Mouse (Mus musculus): ENCODE results near the gene Cracr2b. TPM values are rescaled to one million over a fixed set of nuclear protein-coding genes. Genes with fewer than 3 reads are reported as not detected.

Cracr2b gene
- polyA plus RNA-seq, 1 experiment from 2014 or later, result 5.4 TPM

- 94% methylated on average over 5 of the region's 5 CpGs for WGBS
- no peak for ATAC-seq (ENCODE audit: low FRiP score, low read depth)
- no peak overlapping the region for H3K4me2 ChIP-seq (replicated peaks)
- H3K27me3 ChIP-seq, result no peaks in the 10 kb centered on the region
- no peaks in the 10 kb centered on the region for H3K4me1 ChIP-seq
- H3K4me3 ChIP-seq, result no peak overlapping the region
- no peak overlapping the region for H3K27ac ChIP-seq (replicated peaks)
- H3K9ac ChIP-seq (replicated peaks), result no peak overlapping the region
- peaks cover 36% of the 10 kb centered on the region for H3K36me3 ChIP-seq
- H3K9me3 ChIP-seq, result no peaks in the 10 kb centered on the region
These were observed 49.3 kb downstream of the Cracr2b start for GRCm38 (mm10) chr7:141510196-141510595.

GRCm38 (mm10) chr7:141510681-141511191 is 49.8 kb downstream of the Cracr2b start:
- Histone ChIP-seq H3K36me3 (peaks cover 41% of the 10 kb centered on the region), H3K27me3 (no peaks in the 10 kb centered on the region), H3K4me3 (no peak overlapping the region), H3K4me1 (no peaks in the 10 kb centered on the region), H3K9ac (replicated peaks) (no peak overlapping the region), H3K27ac (replicated peaks) (no peak overlapping the region), H3K9me3 (no peaks in the 10 kb centered on the region), H3K4me2 (replicated peaks) (no peak overlapping the region)
- no peak for ATAC-seq (ENCODE audit: low FRiP score, low read depth)
- WGBS, result 70% methylated on average over 8 of the region's 8 CpGs

Other genes starting within 250 kb of the Cracr2b start
- 3.7 and 3.8 TPM in 2 replicates for gene Lmntd2, start 247.0 kb upstream of the Cracr2b start, polyA plus RNA-seq (2016; fragmentation: Nextera tagmentation; extraction: Ambion mirVana)
- gene Rassf7, start 245.2 kb upstream of the Cracr2b start, polyA plus RNA-seq (2016; fragmentation: Nextera tagmentation; extraction: Ambion mirVana), result 40.1 and 40.6 TPM in 2 replicates
- 107 and 112 TPM in 2 replicates for gene Phrf1, start 232.3 kb upstream of the Cracr2b start, polyA plus RNA-seq (2016; fragmentation: Nextera tagmentation; extraction: Ambion mirVana)
- 0.81 and 0.84 TPM in 2 replicates for gene Irf7, start 194.6 kb upstream of the Cracr2b start, polyA plus RNA-seq (2016; fragmentation: Nextera tagmentation; extraction: Ambion mirVana)
- not detected in 2 replicates for gene Cdhr5, start 184.3 kb upstream of the Cracr2b start, polyA plus RNA-seq (2016; fragmentation: Nextera tagmentation; extraction: Ambion mirVana)
- 0.64 and 1.3 TPM in 2 replicates for gene Sct, start 182.0 kb upstream of the Cracr2b start, polyA plus RNA-seq (2016; fragmentation: Nextera tagmentation; extraction: Ambion mirVana)
- gene Drd4, start 169.1 kb upstream of the Cracr2b start, polyA plus RNA-seq (2016; fragmentation: Nextera tagmentation; extraction: Ambion mirVana), result 0.39 and 0.68 TPM in 2 replicates
- gene Deaf1, start 133.4 kb upstream of the Cracr2b start, polyA plus RNA-seq (2016; fragmentation: Nextera tagmentation; extraction: Ambion mirVana), result 85.9 and 88.3 TPM in 2 replicates
- 64.9 and 68.9 TPM in 2 replicates for gene Tmem80, start 133.4 kb upstream of the Cracr2b start, polyA plus RNA-seq (2016; fragmentation: Nextera tagmentation; extraction: Ambion mirVana)
- gene Eps8l2, start 122.2 kb upstream of the Cracr2b start, polyA plus RNA-seq (2016; fragmentation: Nextera tagmentation; extraction: Ambion mirVana), result 0.86 and 1.4 TPM in 2 replicates
- 362 and 364 TPM in 2 replicates for gene Taldo1, start 68.9 kb upstream of the Cracr2b start, polyA plus RNA-seq (2016; fragmentation: Nextera tagmentation; extraction: Ambion mirVana)
- gene Gatd1, start 47.0 kb upstream of the Cracr2b start, polyA plus RNA-seq (2016; fragmentation: Nextera tagmentation; extraction: Ambion mirVana), result 47.0 and 48.2 TPM in 2 replicates
- 19.3 and 22.7 TPM in 2 replicates for gene Cend1, start 31.6 kb upstream of the Cracr2b start, polyA plus RNA-seq (2016; fragmentation: Nextera tagmentation; extraction: Ambion mirVana)
- gene Slc25a22, start 23.2 kb upstream of the Cracr2b start, polyA plus RNA-seq (2016; fragmentation: Nextera tagmentation; extraction: Ambion mirVana), result 52.6 and 52.7 TPM in 2 replicates
- 9.6 and 12.3 TPM in 2 replicates for gene Pidd1, start 17.1 kb upstream of the Cracr2b start, polyA plus RNA-seq (2016; fragmentation: Nextera tagmentation; extraction: Ambion mirVana)
- 884 and 899 TPM in 2 replicates for gene Rplp2, start 13.7 kb upstream of the Cracr2b start, polyA plus RNA-seq (2016; fragmentation: Nextera tagmentation; extraction: Ambion mirVana)
- 15.6 and 18.3 TPM in 2 replicates for gene Pnpla2, start 5.9 kb upstream of the Cracr2b start, polyA plus RNA-seq (2016; fragmentation: Nextera tagmentation; extraction: Ambion mirVana)
- 14.8 and 15.6 TPM in 2 replicates for gene Cd151, start 6.3 kb downstream of the Cracr2b start, polyA plus RNA-seq (2016; fragmentation: Nextera tagmentation; extraction: Ambion mirVana)
- 73.8 and 75.0 TPM in 2 replicates for gene Polr2l, start 14.0 kb downstream of the Cracr2b start, polyA plus RNA-seq (2016; fragmentation: Nextera tagmentation; extraction: Ambion mirVana)
- 25.3 and 32.6 TPM in 2 replicates for gene Tspan4, start 14.1 kb downstream of the Cracr2b start, polyA plus RNA-seq (2016; fragmentation: Nextera tagmentation; extraction: Ambion mirVana)
- 29.3 and 30.2 TPM in 2 replicates for gene Chid1, start 78.8 kb downstream of the Cracr2b start, polyA plus RNA-seq (2016; fragmentation: Nextera tagmentation; extraction: Ambion mirVana)
- 109 and 113 TPM in 2 replicates for gene Ap2a2, start 101.1 kb downstream of the Cracr2b start, polyA plus RNA-seq (2016; fragmentation: Nextera tagmentation; extraction: Ambion mirVana)
- 0.08 and 0.15 TPM in 2 replicates for gene Muc6, start 194.2 kb downstream of the Cracr2b start, polyA plus RNA-seq (2016; fragmentation: Nextera tagmentation; extraction: Ambion mirVana)
- 0.18 TPM in 1 of 2 replicates, not detected in the other for gene Muc2, start 229.2 kb downstream of the Cracr2b start, polyA plus RNA-seq (2016; fragmentation: Nextera tagmentation; extraction: Ambion mirVana)